Mouse (Mus musculus) limb, embryonic 14.5 days (tissue): ENCODE results near the gene Pex5l. TPM values are rescaled to one million over a fixed set of nuclear protein-coding genes. Genes with fewer than 3 reads are reported as not detected.

Source experiments
- ATAC-seq: fragments of 200-750 bp; cut with Nextera tagmentation; 2 replicates; pipeline ENCODE4 v1.8.0; 2017; ENCODE audit warnings: low read depth, moderate number of reproducible peaks, moderate TSS enrichment; ENCODE audit not compliant: low FRiP score
- DNase-seq: peaks from one replicate; pipeline ENCODE4 v3.0.0-alpha.2; 2015; ENCODE audit warnings: low spot score
- H3K27ac ChIP-seq: fragments of 300-500 bp; sonication (generic); replicated peaks from 2 replicates; pipeline ENCODE4 v1.5.1; 2014; ENCODE audit warnings: low read depth, mild to moderate bottlenecking, low read length, moderate library complexity, mixed read lengths
- H3K27me3 ChIP-seq: fragments of 300-500 bp; sonication (generic); 2 replicates; pipeline ENCODE4 v1.6.1; 2014; ENCODE audit warnings: low read length, mixed read lengths; ENCODE audit not compliant: control insufficient read depth, insufficient read depth
- H3K36me3 ChIP-seq: fragments of 300-500 bp; sonication (generic); 2 replicates; pipeline ENCODE4 v1.6.1; 2014; ENCODE audit warnings: mild to moderate bottlenecking, low read length, moderate library complexity, mixed read lengths; ENCODE audit not compliant: control insufficient read depth, insufficient read depth
- H3K4me1 ChIP-seq: fragments of 300-500 bp; sonication (generic); 2 replicates; pipeline ENCODE4 v1.6.1; 2014; ENCODE audit warnings: antibody characterized with exemption, low read length, mixed read lengths; ENCODE audit not compliant: control insufficient read depth, insufficient read depth
- H3K4me2 ChIP-seq: fragments of 300-500 bp; sonication (generic); replicated peaks from 2 replicates; pipeline ENCODE4 v1.6.1; 2014; ENCODE audit warnings: low read depth, mild to moderate bottlenecking, low read length, moderate library complexity; ENCODE audit not compliant: severe bottlenecking
- H3K4me3 ChIP-seq: fragments of 300-500 bp; sonication (generic); replicated peaks from 2 replicates; pipeline ENCODE4 v1.5.1; 2014; ENCODE audit warnings: low read length
- H3K9ac ChIP-seq: fragments of 300-500 bp; sonication (generic); 2 replicates; pipeline ENCODE4 v1.6.1; 2014; ENCODE audit warnings: mild to moderate bottlenecking, low read depth, low read length, moderate library complexity; ENCODE audit not compliant: severe bottlenecking
- H3K9me3 ChIP-seq: fragments of 300-500 bp; sonication (generic); 2 replicates; pipeline ENCODE4 v1.6.1; 2016; ENCODE audit warnings: low read length; ENCODE audit not compliant: control insufficient read depth
- POLR2A ChIP-seq: fragments of 200-500 bp; IDR thresholded peaks from 2 replicates; pipeline ENCODE4 v1.8.0; 2012; ENCODE audit warnings: inconsistent platforms, mild to moderate bottlenecking, moderate library complexity, borderline replicate concordance; ENCODE audit not compliant: insufficient read depth, insufficient read length; ENCODE audit errors: extremely low read depth
- WGBS: fragments of 180-500 bp; shearing (Covaris S2); extraction: QIAGEN DNeasy Blood & Tissue Kit; methylation state at CpG from one replicate; pipeline ENCODE4 v1.1.7; 2014; 5-methylcytosine and 5-hydroxymethylcytosine counted together
- polyA plus RNA-seq, 2 experiments: library from polyadenylated mRNA; depleted of rRNA in 1 of 2; stranded (reverse) in 1 of 2; unstranded in 1 of 2; fragments of >200 nt; fragmentation: Nextera tagmentation in 1 of 2; extraction: Ambion mirVana in 1 of 2; gene quantifications; 2 replicates each; pipeline versions ENCODE4 v1.2.1 to v1.2.3; 2012 to 2014

Pex5l gene
- polyA plus RNA-seq, 2 experiments, result 0.51 to 2.8 TPM

DNA sequence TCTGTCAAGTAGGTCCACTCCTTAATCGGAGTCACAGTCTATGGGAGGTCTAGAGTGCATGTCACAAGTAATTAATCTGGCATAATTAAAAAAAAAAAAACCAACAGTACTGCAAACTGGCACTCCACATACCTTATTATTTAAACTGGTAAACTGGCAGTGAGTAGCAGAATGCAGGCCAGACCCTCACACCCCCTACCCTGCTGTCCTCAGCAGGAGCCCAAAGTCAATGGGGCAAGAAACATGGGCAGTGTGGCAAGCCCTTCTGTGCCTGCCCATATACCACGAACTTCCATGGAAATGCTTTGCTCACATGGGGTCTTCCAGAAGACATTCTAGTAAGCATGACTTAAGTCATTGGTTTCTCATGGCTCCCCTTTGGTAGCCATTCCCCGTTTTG lies 63.9 kb downstream of the Pex5l start:
- Histone ChIP-seq H3K9me3 (no peaks in the 10 kb centered on the region), H3K4me3 (no peak overlapping the region), H3K27me3 (no peaks in the 10 kb centered on the region), H3K4me2 (no peak overlapping the region), H3K27ac (no peak overlapping the region), H3K9ac (no peak overlapping the region), H3K4me1 (no peaks in the 10 kb centered on the region), H3K36me3 (no peaks in the 10 kb centered on the region)
- no peak for TF ChIP-seq POLR2A
- WGBS, result 86% methylated on average over 3 of the region's 3 CpGs
- DNase-seq (no peak), ATAC-seq (no peak)

GRCm38 (mm10) chr3:33075696-33076095 lies 67.4 kb downstream of the Pex5l start:
- Histone ChIP-seq H3K9me3 (no peaks in the 10 kb centered on the region), H3K9ac (no peak overlapping the region), H3K4me1 (no peaks in the 10 kb centered on the region), H3K27ac (no peak overlapping the region), H3K4me2 (no peak overlapping the region), H3K4me3 (no peak overlapping the region), H3K36me3 (no peaks in the 10 kb centered on the region), H3K27me3 (no peaks in the 10 kb centered on the region)
- 65% methylated on average over 2 of the region's 2 CpGs for WGBS
- TF ChIP-seq POLR2A, result no peak
- no peak for ATAC-seq
- DNase-seq, result no peak

GRCm38 (mm10) chr3:33074266-33074981 lies 68.6 kb downstream of the Pex5l start:
- DNase-seq (no peak), ATAC-seq (no peak)

DNA sequence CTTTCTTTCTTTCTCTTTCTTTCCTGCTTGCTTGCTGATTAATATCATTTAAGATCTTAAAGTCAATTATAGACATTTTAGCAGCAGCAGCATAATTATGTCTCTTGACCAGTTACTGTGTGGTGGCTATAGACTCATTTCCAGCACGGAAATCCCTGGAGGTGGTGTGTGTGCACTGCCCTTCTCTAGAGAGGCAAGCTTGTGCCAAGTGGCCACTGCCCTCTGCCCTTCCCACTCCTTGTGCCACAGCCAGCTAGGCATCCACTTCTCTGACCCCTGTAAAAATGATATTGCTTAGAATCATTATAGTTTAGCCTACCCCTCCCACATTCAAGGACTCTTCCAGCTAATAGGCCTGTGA lies 69.2 kb downstream of the Pex5l start:
- 71% methylated on average over 1 of the region's 1 CpGs for WGBS
- Histone ChIP-seq H3K4me2 (no peak overlapping the region), H3K9ac (no peak overlapping the region), H3K4me1 (no peaks in the 10 kb centered on the region), H3K27ac (no peak overlapping the region), H3K36me3 (no peaks in the 10 kb centered on the region), H3K9me3 (no peaks in the 10 kb centered on the region), H3K4me3 (no peak overlapping the region), H3K27me3 (no peaks in the 10 kb centered on the region)
- ATAC-seq, result no peak
- DNase-seq, result no peak
- TF ChIP-seq POLR2A, result no peak

More at GRCm38 (mm10) chr3:33074266-33074981, 68.6 kb downstream of the Pex5l start:
- no peaks in the 10 kb centered on the region for H3K27me3 ChIP-seq
- no peaks in the 10 kb centered on the region for H3K36me3 ChIP-seq
- 54% methylated on average over 10 of the region's 10 CpGs for WGBS
- H3K9me3 ChIP-seq, result no peaks in the 10 kb centered on the region
- H3K4me2 ChIP-seq, result no peak overlapping the region
- no peak overlapping the region for H3K4me3 ChIP-seq
- H3K27ac ChIP-seq, result no peak overlapping the region
- H3K4me1 ChIP-seq, result no peaks in the 10 kb centered on the region
- H3K9ac ChIP-seq, result no peak overlapping the region
- TF ChIP-seq POLR2A, result no peak

DNA sequence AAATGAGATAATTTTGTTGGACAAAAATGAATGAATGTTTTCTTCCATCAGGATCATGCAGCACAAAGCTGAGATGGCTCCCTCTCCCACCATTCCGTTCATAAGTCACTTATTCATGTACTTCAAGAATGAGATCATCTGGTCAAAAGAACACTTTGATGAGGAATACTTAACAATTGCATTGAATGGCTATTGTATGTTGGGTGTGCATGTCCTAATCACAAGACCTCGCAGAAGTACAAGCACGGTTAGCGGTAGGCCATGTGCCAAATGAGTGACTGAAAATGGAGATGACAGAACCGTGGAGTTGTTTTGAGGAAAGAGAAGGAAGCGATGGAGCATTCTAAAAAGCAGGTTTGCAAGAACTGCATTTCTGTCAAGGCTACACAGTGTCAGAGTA lies 72.3 kb downstream of the Pex5l start:
- Histone ChIP-seq H3K4me3 (no peak overlapping the region), H3K27ac (no peak overlapping the region), H3K4me2 (no peak overlapping the region), H3K27me3 (no peaks in the 10 kb centered on the region), H3K9ac (no peak overlapping the region), H3K4me1 (no peaks in the 10 kb centered on the region), H3K36me3 (no peaks in the 10 kb centered on the region), H3K9me3 (no peaks in the 10 kb centered on the region)
- WGBS, result 91% methylated on average over 6 of the region's 6 CpGs
- ATAC-seq, result no peak
- DNase-seq, result no peak
- no peak for TF ChIP-seq POLR2A
